Mouse (Mus musculus) kidney, adult 2 months (tissue): ENCODE measurements at regions not wholly inside any gene's neighbourhood (a gene's known extent, or its start where the extent isn't known, plus 50 kb on each side); places are given as distances from the start of the nearest gene placed in this dataset.

Experiments
- CTCF ChIP-seq: fragments of 200-500 bp; conservative IDR thresholded peaks from 2 replicates; pipeline ENCODE4 v1.5.1; 2011; ENCODE audit warnings: low read depth, mild to moderate bottlenecking, control low read depth, low read length, moderate library complexity, mixed read lengths; ENCODE audit not compliant: insufficient read depth, insufficient read length
- POLR2A ChIP-seq: fragments of 200-500 bp; IDR thresholded peaks from one replicate; pipeline ENCODE4 v1.6.1; 2011; ENCODE audit warnings: low read depth, low read length, control low read depth

DNA sequence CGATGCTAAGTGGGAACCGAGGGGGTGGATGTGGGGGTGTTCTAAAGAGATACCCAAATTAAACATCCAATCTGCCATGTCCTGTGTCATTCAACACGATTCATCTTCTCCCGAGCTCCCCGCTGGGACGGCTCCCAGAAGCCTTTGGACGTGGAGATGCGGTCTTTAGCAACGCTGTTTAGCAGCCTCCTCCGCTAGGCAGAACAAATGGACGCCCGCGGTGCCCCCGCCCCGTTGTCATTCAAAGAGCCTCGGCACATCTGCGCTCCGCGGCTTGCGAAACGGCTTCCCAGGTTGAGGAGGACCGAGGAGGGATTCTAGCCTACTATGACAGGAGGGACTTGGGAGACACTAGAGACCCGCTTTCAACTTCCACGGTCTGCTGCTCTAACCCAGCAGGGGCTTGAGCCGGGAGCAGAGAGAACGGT is 136.2 kb downstream of the Nectin1 start:
- TF ChIP-seq CTCF (no peak), POLR2A (no peak)
